Mouse (Mus musculus) liver, embryonic 11.5 days (tissue): ENCODE measurements around the gene Sec24b. TPM values are rescaled to one million over a fixed set of nuclear protein-coding genes. Genes with fewer than 3 reads are reported as not detected.

ENCODE experiments used
- ATAC-seq: fragments of 200-750 bp; cut with Nextera tagmentation; replicated peaks from 2 replicates; pipeline ENCODE4 v1.8.0; 2017; ENCODE audit warnings: moderate number of reproducible peaks, mild to moderate bottlenecking, moderate TSS enrichment, moderate library complexity; ENCODE audit not compliant: low FRiP score
- DNase-seq: peaks from one replicate; pipeline ENCODE4 v3.0.0-alpha.2; 2017; ENCODE audit warnings: low spot score
- H3K27ac ChIP-seq: fragments of 300-500 bp; sonication (generic); 2 replicates; pipeline ENCODE4 v1.5.1; 2014; ENCODE audit warnings: mild to moderate bottlenecking, low read depth, low read length, control low read depth
- H3K27me3 ChIP-seq: fragments of 300-500 bp; sonication (generic); replicated peaks from 2 replicates; pipeline ENCODE4 v1.6.1; 2014; ENCODE audit warnings: low read length, mixed read lengths; ENCODE audit not compliant: control insufficient read depth, insufficient read depth
- H3K36me3 ChIP-seq: fragments of 300-500 bp; sonication (generic); 2 replicates; pipeline ENCODE4 v1.6.1; 2014; ENCODE audit warnings: mild to moderate bottlenecking, low read length, moderate library complexity, mixed read lengths; ENCODE audit not compliant: control insufficient read depth, insufficient read depth
- H3K4me1 ChIP-seq: fragments of 300-500 bp; sonication (generic); replicated peaks from 2 replicates; pipeline ENCODE4 v1.6.1; 2014; ENCODE audit warnings: low read length, mixed read lengths; ENCODE audit not compliant: control insufficient read depth, insufficient read depth
- H3K4me2 ChIP-seq: fragments of 300-500 bp; sonication (generic); 2 replicates; pipeline ENCODE4 v1.6.1; 2014; ENCODE audit warnings: mild to moderate bottlenecking, control low read depth, moderate library complexity
- H3K4me3 ChIP-seq: fragments of 300-500 bp; sonication (generic); 2 replicates; pipeline ENCODE4 v1.5.1; 2014; ENCODE audit warnings: low read depth, low read length, control low read depth
- H3K9ac ChIP-seq: fragments of 300-500 bp; sonication (generic); 2 replicates; pipeline ENCODE4 v1.6.1; 2014; ENCODE audit warnings: low read depth, low read length, control low read depth
- H3K9me3 ChIP-seq: fragments of 300-500 bp; sonication (generic); 2 replicates; pipeline ENCODE4 v1.6.1; 2016; ENCODE audit warnings: low read length, inconsistent platforms, mixed read lengths; ENCODE audit not compliant: control insufficient read depth
- WGBS: fragments of 180-500 bp; shearing (Covaris S2); extraction: QIAGEN DNeasy Blood & Tissue Kit; methylation state at CpG from one replicate; pipeline ENCODE4 v1.1.7; 2014; 5-methylcytosine and 5-hydroxymethylcytosine counted together
- polyA plus RNA-seq: library from polyadenylated mRNA; unstranded; fragments of >200 nt; fragmentation: Nextera tagmentation; extraction: Ambion mirVana; gene quantifications from 2 replicates; pipeline ENCODE4 v1.2.1, GENCODE M21; 2014

The Sec24b gene
- polyA plus RNA-seq, 1 experiment from 2014 or later: 26.7 TPM

DNA sequence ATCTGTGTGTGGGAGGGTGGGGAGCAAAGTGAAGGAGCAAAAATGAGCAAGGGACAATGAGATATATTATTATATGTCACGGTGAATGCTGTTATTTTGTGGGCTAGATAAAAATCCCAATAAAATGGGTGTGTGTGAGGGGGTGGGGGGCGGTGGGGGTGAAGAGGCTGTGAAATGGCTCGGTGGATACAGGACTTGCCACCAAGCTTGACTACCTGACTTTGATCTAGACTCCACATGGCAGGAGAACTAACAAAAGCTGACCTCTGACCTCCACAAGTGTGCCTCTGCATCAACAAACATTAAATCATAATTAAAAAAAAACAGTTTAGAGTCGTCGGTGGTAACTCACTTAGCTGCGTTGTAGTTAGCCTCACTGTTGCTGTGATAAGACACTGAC, 81.8 kb downstream of the Sec24b start:
- 51% methylated on average over 6 of the region's 6 CpGs for WGBS
- no peak overlapping the region for H3K4me3 ChIP-seq
- peaks cover 10% of the 10 kb centered on the region; the same call in 1 of the 2 replicates for H3K36me3 ChIP-seq
- no peak overlapping the region for H3K4me2 ChIP-seq
- DNase-seq: no peak
- no peaks in the 10 kb centered on the region for H3K4me1 ChIP-seq
- no peak for ATAC-seq
- H3K27ac ChIP-seq: no peak overlapping the region
- H3K9ac ChIP-seq: no peak overlapping the region
- no peaks in the 10 kb centered on the region for H3K27me3 ChIP-seq
- no peaks in the 10 kb centered on the region for H3K9me3 ChIP-seq

DNA sequence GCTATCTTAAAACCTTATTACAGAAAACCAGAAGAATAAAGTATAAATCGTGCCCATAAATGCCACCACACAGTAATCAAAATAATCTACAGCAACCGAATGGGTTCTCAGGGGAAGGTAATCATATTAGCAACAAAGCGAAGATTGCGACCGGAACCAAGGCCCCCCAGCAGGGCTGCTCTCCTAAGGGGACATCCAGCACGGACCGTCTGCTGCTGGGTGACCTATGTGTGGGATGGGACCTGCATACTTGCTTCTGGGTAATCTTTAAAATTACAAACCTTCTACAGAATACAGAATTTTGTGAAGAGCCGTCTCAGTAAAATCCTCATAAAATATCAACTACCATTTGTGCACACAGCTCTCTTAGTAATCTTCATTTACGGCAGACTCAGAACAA, 82.6 kb downstream of the Sec24b start:
- no peak for ATAC-seq
- WGBS: 88% methylated on average over 9 of the region's 9 CpGs
- H3K27me3 ChIP-seq: no peaks in the 10 kb centered on the region
- no peak for DNase-seq
- no peak overlapping the region for H3K9ac ChIP-seq
- H3K4me1 ChIP-seq: no peaks in the 10 kb centered on the region
- H3K9me3 ChIP-seq: no peaks in the 10 kb centered on the region
- H3K27ac ChIP-seq: no peak overlapping the region
- no peak overlapping the region for H3K4me3 ChIP-seq
- peaks cover 10% of the 10 kb centered on the region; the same call in 1 of the 2 replicates for H3K36me3 ChIP-seq
- H3K4me2 ChIP-seq: no peak overlapping the region

DNA sequence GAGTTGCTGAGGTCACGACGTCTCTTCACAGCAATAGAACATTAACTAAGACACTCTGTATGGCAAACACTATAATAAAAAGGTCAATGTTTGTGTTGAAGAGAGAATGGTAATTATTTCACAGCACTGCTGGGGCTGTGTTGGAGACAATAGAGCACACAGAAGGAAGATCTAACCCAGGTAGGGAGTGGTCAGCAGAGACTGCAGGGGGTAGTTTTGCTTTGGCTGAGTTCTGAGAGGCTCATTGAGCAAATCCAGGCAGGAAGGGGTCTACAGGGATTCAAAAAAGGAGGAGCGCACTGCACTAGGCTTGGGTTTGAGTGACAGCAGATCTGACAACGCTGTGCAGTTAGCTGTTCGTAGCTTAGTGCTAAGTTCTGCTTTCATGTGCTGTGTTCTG, 85.0 kb downstream of the Sec24b start:
- Histone ChIP-seq H3K27ac (no peak overlapping the region), H3K9me3 (no peaks in the 10 kb centered on the region), H3K9ac (no peak overlapping the region), H3K4me1 (no peaks in the 10 kb centered on the region), H3K36me3 (no peaks in the 10 kb centered on the region), H3K27me3 (peaks cover 3% of the 10 kb centered on the region; the same call in 1 of the 2 replicates), H3K4me3 (no peak overlapping the region), H3K4me2 (no peak overlapping the region)
- DNase-seq (no peak), ATAC-seq (no peak)
- 77% methylated on average over 5 of the region's 5 CpGs for WGBS

DNA sequence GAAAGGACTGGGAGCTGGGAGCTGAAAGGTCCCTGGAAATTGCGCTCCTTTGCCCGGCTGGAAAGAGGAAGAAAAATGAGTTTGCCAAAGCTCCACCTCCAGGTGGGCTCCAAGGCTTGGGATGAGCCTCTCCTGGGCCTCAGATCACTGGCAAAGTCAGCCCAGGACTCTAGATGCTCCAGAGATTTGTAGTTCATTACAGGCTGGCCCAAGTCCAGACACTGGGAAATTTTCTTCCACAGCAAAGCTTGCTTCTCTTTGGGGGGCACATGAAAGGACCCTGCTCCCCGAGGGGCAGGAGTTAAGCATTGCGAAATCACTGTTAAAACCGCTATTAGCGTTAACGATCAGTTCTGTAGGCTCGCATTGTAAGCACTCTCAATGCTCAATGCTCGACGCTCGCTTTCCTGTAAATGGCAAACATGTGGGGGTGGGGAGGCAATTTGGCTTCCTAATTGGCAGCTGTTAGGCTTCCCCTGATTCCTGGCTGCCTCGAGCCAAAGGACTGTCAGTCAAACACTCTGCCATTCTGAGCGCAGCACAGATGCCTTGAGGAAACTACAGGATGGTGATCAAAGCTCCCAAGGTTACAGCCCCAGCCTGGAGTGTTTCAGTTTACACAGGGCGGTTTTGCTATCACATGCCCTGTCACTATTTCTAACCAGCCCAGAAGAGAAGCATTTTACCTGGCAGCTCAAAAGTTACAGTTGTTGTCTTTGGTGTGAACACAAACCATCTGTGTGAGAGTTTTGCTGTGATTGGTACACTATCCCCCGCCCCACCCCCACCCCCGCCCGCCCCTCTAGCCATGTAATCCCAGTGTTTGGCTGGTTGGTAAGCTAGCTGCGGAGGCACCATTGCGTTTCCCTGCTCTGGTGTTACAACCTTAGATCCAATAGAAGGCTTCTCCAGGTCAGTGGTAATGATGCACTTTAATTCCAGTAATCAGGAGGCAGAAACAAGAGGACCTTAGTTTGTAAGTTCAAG, 90.5 kb downstream of the Sec24b start:
- peaks cover 29% of the 10 kb centered on the region for H3K27me3 ChIP-seq
- H3K4me1 ChIP-seq: peaks cover 10% of the 10 kb centered on the region
- peak overlapping the region; percentile 58 for H3K4me3 ChIP-seq
- DNase-seq: no peak
- no peaks in the 10 kb centered on the region for H3K9me3 ChIP-seq
- H3K36me3 ChIP-seq: no peaks in the 10 kb centered on the region
- H3K9ac ChIP-seq: no peak overlapping the region
- H3K4me2 ChIP-seq: peak overlapping the region; percentile 94
- WGBS: 14% methylated on average over 19 of the region's 19 CpGs
- H3K27ac ChIP-seq: no peak overlapping the region
- ATAC-seq: no peak

DNA sequence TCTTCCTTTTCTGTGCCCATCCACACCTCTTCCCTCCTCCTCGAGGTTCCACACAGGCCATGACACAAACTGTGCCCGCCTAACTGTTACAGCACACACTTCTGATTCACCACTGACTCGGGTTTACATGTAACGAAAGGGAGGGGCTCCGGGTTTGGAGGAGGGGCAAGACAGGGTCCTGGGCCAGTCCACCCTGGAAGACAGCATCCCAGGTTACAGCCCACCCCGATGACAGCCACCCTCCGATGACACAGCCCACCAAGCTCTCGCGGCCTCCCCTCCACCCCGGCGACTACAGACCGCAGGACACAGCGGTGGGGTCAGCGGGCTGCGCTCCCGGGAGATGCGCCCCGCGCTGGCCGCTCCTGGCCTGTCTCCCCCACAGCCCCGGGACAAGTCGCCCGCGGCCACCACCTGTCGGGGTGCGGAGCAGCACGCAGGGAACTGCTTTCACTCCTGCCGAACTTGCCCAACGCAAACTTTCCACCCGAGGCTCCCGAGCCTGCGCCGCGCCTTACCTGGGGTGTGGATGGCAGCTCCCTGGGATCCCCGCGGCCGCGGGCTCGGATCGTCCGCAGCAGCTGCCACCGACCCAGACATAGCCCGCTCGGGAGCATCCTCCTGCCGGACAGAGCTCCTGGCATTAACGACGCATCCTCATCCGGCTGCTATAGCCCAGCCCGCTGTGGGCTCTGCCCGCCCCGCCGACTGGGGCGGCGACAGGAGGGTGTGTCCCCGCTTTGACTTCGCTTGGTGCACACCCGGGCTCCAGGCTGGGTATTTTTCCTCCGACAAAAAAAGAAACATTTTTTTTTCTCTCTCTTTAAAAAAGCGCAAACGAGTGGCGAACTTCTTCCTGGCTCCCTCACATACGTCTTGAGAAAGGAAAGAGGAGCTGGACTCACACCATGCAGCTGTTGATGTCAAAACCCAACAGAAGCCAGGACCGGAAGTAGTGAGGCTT, 91.6 kb downstream of the Sec24b start, which contains the start of gene Mcub:
Gene Mcub (minus strand): TSS at position 775 of the 964 bp plus-strand sequence.
- Histone ChIP-seq H3K4me1 (peaks cover 10% of the 10 kb centered on the region), H3K9ac (peak within 1 kb of the TSS; percentile 52; the same call in 1 of the 2 replicates), H3K27ac (no peak within 1 kb of the TSS), H3K4me2 (peak within 1 kb of the TSS; percentile 94), H3K27me3 (peaks cover 29% of the 10 kb centered on the region), H3K4me3 (peak within 1 kb of the TSS; percentile 58), H3K36me3 (no peaks in the 10 kb centered on the region), H3K9me3 (no peaks in the 10 kb centered on the region)
- 1% methylated on average over 62 of the region's 63 CpGs for WGBS
- DNase-seq (peak; percentile 67), ATAC-seq (peak; percentile 82)

DNA sequence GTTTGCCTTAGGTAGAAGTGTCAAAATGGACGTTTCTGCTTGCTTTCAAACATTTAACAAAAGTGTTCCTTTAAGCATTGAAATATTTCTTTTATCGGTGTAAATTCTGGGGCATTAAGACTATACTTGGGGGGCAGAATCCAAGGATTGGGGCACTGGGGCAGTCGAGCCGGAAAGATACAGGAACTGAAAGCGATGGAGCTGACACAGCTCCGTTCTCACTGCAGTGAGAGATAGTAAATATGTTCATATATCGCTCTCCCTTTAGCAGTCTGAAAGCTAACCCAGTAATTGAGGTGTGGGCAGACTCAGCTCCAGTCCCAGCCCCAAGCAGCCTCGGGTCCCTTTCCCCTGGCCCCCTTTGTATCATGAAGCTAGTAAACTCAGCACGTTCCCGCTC, 92.3 kb downstream of the Sec24b start:
- no peak for DNase-seq
- Histone ChIP-seq H3K4me3 (peak overlapping the region; percentile 58), H3K4me2 (peak overlapping the region; percentile 94), H3K9me3 (no peaks in the 10 kb centered on the region), H3K36me3 (no peaks in the 10 kb centered on the region), H3K27me3 (peaks cover 29% of the 10 kb centered on the region), H3K9ac (no peak overlapping the region), H3K27ac (no peak overlapping the region), H3K4me1 (peaks cover 10% of the 10 kb centered on the region)
- ATAC-seq: no peak
- 32% methylated on average over 10 of the region's 10 CpGs for WGBS

DNA sequence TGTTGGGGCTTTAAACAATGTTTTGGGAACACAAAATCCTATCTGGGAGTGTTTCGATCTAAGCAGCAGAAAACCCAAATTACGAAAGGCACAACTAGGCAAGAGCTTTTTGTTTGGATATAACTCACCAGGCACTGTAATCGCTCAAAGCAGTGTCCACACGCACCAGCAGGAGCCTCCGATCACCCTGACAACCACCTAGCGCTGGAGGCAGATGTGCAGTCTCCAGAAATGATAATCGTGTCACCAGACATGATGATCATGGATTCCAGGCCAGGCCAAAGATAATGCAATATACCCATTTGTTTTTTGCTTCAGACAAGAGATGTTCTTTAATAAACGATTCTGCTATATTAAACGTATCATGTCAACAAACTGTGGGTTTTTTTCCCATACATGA, 93.5 kb downstream of the Sec24b start:
- WGBS: 78% methylated on average over 9 of the region's 9 CpGs
- H3K27ac ChIP-seq: no peak overlapping the region
- H3K9ac ChIP-seq: no peak overlapping the region
- ATAC-seq (0 out of 2 replicates have a peak, but pooled peaks have one; percentile 50), DNase-seq (no peak)
- peaks cover 10% of the 10 kb centered on the region for H3K4me1 ChIP-seq
- peaks cover 29% of the 10 kb centered on the region for H3K27me3 ChIP-seq
- no peaks in the 10 kb centered on the region for H3K9me3 ChIP-seq
- no peak overlapping the region for H3K4me2 ChIP-seq
- no peak overlapping the region for H3K4me3 ChIP-seq
- H3K36me3 ChIP-seq: no peaks in the 10 kb centered on the region

DNA sequence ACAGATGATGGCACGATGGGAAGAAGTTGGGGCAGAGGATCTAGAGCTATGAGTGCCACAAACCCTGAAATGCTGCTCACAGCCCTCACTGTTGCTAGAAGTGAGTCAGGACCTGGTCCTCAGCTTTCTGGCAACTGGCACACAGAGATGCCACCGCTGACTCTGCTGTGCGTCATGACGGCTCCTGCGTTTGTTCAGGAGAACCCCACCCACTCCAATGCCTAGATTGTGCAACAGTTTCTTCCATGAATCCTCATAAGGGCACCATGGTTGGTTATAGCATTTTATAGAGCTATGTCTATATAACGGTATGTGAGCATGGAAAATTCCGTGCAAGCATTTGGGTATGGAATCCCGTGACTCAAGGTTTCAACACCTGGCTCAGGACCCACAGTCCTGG, 96.7 kb downstream of the Sec24b start:
- Histone ChIP-seq H3K27me3 (peaks cover 16% of the 10 kb centered on the region), H3K9me3 (no peaks in the 10 kb centered on the region), H3K36me3 (no peaks in the 10 kb centered on the region), H3K27ac (no peak overlapping the region), H3K9ac (no peak overlapping the region), H3K4me2 (no peak overlapping the region), H3K4me3 (no peak overlapping the region), H3K4me1 (0 out of 2 replicates have a peak, but pooled peaks cover 3% of the 10 kb centered on the region)
- WGBS: 89% methylated on average over 8 of the region's 8 CpGs
- ATAC-seq: no peak
- no peak for DNase-seq
